Mouse (Mus musculus) cerebellum, postnatal 36 days (tissue): ENCODE measurements around the gene Ptprq.

Experiments
- DNase-seq, 2 experiments: peaks; one replicate each; pipeline ENCODE4 v3.0.0; 2021 to 2022; ENCODE audit warnings: mixed read lengths in 2 of 2

Ptprq gene

GRCm38 (mm10) chr10:107719806-107720205 is at the start of gene Ptprq:
Gene Ptprq (minus strand): TSS chr10:107720051.
- no peak for DNase-seq

DNA sequence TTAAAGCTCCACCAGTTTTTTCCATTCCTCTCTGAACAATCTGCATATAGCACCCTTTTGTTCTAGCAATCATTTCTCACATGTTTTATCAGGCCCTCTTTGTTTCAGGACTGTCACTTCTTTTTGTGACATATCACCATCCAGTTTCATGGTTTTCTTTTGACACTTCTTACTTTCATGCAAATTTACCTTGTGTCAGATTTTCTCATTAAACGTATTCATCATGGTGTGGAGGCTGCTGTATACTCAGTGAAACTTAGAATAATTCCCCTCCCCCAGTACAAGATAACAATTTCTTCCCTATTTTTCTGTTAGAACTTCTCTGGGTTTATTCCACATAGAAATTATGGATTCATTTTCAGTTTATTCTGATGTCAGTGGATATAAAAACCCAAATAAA is 39.8 kb upstream of the Ptprq start:
- no peak for DNase-seq

DNA sequence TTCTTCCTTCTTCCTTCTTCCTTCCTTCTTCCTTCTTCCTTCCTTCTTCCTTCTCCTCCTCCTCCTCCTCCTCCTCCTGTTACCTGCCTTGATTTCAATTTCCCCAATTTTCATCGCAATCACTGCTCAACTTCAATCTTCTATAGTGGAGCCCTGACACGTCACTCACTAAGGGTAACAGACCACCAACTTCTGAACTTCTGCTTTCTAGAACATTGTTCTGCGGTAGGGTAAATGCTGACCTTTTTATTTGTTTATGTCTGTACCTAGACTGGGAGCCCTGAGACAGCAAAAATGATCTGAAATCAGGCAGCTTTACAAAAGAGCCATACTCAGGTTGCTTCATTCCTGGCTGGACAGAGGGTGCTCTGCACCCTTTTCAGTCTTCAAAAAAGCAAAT is 33.6 kb upstream of the Ptprq start:
- no peak for DNase-seq

DNA sequence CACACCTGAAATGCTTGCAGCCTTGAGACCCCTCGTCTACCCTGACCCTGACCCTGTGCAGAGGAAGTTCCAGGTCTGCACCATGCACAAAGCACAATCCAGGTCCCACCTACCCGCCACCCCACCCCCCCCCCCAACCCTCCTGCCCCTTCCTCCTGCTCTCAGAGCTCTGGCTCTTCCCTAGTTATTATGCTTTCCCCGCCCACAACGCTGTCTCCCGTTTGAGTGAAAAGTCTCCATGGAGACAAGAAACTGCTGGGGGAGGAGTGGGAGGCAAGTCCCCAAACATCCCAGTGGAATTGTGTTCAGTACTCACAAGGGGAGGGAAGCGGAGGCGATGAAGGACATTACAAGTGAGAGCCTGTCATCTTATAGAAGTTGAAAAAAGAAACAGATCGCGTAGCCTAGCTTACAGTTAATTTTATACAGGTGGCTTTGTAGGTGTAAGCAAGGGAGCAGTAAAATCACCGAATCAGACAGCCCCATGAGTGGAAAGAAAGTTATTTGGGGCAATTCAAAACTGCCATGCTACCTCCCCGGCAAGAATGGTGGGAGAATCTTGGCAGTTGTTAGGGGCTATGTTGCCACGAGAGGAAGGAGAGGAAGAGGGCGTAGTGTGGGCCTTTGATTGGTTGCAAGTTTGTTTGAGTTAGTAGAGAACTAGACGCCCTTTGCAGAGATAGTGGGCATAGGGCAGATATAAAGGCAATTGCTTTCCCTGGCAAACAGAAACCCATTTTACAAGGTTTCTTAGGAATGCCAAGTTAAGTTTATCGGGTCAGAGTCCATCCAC is 32.7 kb upstream of the Ptprq start:
- DNase-seq, result no peak

- no peak for DNase-seq
Observed at GRCm38 (mm10) chr10:107751944-107752343, 32.1 kb upstream of the Ptprq start.

DNA sequence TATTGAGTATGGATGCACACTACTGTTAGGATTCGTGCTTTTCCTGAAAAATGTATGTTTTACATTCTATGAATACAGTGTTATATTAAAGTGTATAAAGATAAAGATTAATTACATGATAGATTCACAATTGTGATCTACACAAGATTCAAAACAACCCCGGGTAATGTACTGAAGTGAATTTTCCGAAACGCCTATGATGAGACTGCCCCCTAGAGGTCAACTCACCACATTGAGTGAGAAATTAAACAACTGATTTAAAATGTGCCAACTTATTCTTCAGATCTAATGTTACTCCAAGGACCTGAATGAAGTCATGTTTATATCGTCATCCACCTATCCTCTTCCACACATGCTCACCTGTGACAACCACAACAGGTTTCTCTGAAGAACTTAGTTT is 27.7 kb upstream of the Ptprq start:
- DNase-seq, result peak; percentile 6 to 22

- no peak for DNase-seq
Observed at GRCm38 (mm10) chr10:107746717-107747116, 26.9 kb upstream of the Ptprq start.

GRCm38 (mm10) chr10:107739815-107740214 is 20.0 kb upstream of the Ptprq start:
- DNase-seq, result no peak

DNA sequence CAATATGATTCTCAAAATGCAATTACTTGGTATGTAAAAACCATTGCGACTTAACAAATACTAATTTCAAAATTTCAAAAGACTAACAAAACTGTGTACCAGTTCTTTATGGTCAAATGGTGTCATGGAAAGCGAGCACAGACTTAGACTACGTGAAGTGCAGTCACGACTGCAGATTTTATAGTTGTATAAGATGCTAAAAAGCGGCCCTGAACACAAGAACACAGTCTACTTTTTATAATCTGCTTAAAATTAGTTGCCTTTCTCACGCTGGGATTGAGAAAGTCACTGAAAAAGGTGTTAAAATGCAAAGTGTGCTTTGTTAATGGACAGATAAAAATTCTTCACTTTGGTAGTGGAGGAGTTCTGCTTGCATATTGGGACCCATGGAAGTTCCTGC is 17.9 kb upstream of the Ptprq start:
- DNase-seq, result no peak

GRCm38 (mm10) chr10:107735448-107735847 is 15.6 kb upstream of the Ptprq start:
- DNase-seq, result no peak

DNA sequence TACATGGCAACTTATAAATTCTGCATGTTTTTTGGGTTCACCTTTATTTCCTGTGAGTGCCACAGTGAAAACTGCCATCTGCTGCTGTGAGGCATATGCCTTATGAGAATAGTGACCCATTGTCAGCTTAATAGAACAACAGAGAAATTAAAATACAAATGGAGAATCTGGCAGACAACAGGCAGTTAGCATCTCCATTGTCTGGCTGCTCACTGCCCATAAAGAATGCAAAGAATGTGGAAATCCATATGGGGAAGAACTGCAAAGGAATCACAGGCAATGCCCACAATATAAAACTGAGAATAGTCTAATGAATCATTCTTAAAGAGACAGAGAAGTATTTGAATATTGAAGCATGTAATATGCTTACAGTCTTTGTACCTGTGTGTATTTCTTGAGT is 14.5 kb upstream of the Ptprq start:
- DNase-seq, result no peak

DNA sequence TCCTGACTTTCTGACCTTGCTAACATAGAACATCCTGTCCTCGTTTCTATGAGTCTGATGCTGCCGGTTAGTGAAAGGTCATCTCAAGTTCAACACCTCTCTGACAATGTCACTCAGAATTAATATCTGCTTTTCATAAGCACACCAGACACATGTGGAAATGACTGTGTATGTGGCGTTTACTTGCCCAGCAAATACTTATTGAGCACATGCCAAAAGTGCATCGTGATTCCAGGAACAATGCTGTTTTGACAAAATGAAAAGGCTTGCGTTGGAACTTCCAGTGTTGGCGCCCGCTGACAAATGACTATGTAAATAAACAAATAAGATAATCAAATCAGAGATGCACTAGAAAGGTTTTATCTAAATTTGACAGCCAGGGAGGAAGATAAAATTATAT is 5.8 kb upstream of the Ptprq start:
- no peak for DNase-seq

GRCm38 (mm10) chr10:107704443-107704842 is 15.4 kb downstream of the Ptprq start:
- DNase-seq, result no peak

DNA sequence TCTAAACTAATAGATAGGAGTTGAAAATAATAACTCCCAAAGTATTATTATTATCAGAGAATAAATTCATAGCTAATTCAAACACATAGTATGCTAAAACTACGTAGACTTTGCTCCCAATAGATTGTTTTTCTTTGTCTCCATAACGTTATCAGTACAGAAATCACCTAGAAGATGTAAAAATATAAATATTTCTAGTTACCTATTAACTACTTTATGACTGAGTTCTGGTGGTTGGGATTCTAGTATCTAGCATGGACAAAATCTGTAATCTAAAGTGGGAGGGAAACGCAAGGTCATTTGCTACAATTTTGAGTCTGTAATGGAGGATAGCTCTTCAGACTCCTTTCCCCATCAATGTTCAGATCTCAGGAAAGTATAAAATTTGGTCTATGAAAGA is 18.9 kb downstream of the Ptprq start:
- DNase-seq, result no peak

GRCm38 (mm10) chr10:107698716-107699115 is 21.1 kb downstream of the Ptprq start:
- DNase-seq, result no peak

DNA sequence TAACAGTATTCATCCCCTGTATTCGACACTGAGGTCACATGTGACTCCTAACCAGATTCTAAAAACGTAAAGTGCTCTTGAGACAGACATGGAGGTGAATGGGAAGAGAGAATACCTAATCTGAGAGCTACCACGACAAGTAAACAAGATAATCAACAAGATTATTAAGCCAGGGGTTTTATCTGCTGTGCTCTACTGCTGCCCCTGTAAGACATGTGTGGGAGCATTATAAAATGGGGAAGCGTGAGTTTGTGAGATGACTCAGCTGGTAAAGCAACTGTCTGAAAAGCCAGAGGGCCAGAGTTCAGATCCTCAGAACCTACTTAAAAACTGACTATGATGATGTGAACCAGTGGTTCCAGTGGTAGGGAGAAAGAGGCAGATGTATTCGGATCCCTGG is 22.7 kb downstream of the Ptprq start:
- DNase-seq, result no peak

GRCm38 (mm10) chr10:107687382-107687781 is 32.5 kb downstream of the Ptprq start:
- no peak for DNase-seq

DNA sequence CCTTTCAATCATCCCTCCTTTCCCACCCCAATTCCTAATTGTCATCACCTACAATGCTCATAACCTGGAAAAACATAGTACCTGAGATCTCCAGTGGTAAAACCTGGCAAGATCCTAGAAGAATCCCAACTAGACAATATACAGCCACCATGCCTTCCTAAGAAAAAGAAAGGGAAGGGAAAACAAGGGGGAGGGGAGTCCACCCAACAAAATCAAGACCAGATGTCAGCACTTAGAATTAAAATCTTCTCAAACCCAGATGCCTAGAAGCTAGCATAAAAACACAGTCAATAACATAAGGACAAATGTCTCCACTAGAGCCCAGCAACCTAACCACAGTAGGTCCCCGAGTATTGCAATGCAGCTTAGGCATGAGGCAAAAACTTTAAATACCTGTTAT is 43.9 kb downstream of the Ptprq start:
- no peak for DNase-seq

- DNase-seq, result no peak
Observed at GRCm38 (mm10) chr10:107668374-107669094, 51.3 kb downstream of the Ptprq start.

DNA sequence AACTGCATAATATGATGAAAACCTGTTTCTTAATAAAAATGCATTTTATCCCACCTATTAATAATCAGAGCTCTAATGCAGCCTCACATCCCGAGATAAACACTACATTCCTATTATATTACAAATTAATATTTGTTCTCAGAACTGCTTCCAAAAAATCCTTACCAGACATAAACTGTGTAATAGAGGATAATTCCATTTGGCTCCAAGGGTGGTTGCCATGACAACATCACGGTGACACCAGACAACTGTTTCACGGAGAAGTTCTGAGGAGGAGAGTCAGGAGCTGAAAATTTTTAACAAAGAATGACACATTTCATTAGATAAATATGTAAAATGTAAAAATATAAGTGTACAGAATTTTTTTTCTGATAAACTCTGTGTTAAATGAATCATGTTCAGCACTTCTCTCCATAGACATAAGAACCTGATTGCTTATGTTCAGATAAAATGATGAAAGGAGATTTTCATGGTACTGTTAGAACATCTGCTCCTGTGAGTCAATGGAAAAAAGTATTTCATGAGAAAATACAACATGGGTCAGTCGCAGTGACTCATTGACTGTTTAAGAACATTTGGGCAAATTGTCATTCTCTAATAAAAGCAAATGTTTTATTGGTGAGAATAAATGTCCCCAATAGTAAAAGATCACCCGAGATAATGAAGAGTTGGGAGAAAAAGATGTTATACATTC is 57.3 kb downstream of the Ptprq start:
- no peak for DNase-seq

- DNase-seq, result no peak
Observed at GRCm38 (mm10) chr10:107661970-107662369, 57.9 kb downstream of the Ptprq start.

- DNase-seq, result no peak
Observed at GRCm38 (mm10) chr10:107659141-107659540, 60.7 kb downstream of the Ptprq start.

DNA sequence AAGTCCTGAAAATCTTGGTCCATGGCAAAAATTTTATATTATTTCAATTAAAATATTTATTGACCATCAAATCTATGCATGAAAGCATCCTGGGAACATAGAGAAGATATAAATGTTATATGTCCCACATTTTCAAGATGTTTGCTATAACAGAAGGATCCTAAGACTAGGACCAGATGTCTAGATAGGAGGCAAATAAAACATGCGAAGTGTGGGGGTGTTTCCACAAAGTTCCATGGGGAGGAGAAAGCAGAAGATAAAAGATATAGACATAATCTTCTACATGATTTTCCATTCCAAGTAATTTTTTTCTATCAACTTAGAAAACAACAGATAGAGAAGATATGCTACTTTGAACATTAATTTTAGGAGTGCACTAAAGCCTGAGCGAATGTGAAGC is 70.2 kb downstream of the Ptprq start:
- DNase-seq, result no peak

- DNase-seq, result no peak
Observed at GRCm38 (mm10) chr10:107628104-107628503, 91.7 kb downstream of the Ptprq start.
